Mouse (Mus musculus) gastrocnemius, adult 18-20 months (tissue): ENCODE data around the gene St6galnac4. TPM values are rescaled to one million over a fixed set of nuclear protein-coding genes. Genes with fewer than 3 reads are reported as not detected.

Experiments
- DNase-seq: peaks from one replicate; pipeline ENCODE4 v3.0.0; 2021; ENCODE audit warnings: low spot score
- total RNA-seq, 2 experiments: library from RNA; stranded (reverse); gene quantifications; 2 replicates each; pipeline ENCODE4 v1.2.3; 2021

St6galnac4 gene
- total RNA-seq, 2 experiments from 2014 or later: 13.5 to 19.8 TPM

DNA sequence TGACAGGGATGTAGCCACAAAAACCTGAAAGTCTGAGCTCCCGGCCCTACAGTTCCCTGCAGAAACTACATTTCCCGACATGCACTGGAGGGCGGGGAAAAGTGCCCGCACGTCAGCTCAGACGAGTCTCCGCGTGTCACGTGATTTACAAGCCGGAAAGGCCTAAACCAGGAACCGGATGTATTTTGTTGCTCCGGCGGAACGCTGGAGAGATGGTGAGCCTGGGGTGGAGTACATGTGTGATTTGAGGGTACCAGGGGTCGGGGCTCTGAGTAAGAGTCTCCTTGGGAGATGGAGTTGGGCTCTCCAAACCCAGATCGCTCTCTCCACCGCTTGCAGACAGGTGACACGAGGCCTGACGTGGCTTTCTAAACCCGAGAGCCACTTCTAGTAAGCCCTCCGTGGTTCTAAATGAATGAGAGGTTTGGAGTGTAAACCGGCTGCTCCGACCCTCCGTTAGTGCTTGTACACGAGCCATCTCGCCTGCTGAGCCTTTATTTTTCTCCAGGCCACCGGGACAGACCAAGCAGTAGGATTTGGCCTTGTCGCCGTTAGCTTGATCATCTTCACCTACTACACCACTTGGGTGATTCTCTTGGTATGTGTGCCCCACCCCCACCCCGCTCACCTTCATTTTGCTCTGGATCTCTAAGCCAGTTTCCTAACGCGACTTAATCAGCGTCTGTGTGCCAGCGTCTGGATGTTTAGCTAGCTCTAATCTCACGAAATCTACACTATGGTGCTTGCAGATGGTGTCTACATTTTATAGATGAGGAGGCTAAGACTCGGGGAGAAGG, 16.0 kb upstream of the St6galnac4 start, which contains the start of gene Dpm2:
Dpm2 (plus strand) TSS at position 161 of the 797 bp plus-strand sequence.
- peak; percentile 93 for DNase-seq

- no peak for DNase-seq
Observed at GRCm38 (mm10) chr2:32572196-32572595, 14.7 kb upstream of the St6galnac4 start.

GRCm38 (mm10) chr2:32574497-32574896, 12.4 kb upstream of the St6galnac4 start, which contains the start of gene Pip5kl1:
TSS of gene Pip5kl1 (plus strand) at chr2:32574797.
- no peak for DNase-seq

DNA sequence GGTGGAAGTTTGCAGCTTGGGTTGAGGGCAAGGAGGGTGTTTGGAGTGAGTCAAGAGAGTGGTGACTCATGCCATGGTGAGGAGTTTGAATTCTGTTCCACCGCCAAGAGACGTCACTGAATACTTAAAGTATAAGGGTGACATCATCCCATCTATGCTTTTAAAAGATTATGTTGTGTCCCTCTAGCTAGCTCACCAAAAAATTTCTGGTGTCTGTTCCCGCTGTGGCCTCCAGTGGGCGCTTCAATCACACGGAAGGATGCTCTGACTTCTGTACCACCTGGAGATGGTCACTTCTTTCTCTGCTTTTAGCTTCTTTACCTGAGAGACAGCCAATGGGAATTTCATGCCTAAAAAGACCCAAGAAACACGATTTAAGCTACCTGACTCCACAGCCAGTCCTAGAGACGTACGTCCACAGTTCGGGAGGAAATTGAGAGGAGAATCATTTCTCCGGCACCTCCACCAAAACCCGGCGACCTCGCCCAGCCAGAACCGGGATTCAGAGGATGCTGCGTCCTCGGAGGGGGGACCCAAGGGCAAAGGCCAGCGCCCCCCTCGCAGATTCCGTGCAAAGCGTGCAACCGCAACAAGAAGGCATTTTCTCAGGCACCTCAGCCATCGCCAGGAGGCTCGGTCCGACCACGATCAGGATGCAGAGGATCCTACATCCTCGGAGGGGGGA, 11.9 kb upstream of the St6galnac4 start:
- peak; percentile 40 for DNase-seq

- no peak for DNase-seq
Observed at GRCm38 (mm10) chr2:32575586-32576160, 11.2 kb upstream of the St6galnac4 start, which contains the start of gene 9430097D07Rik. TSS of gene 9430097D07Rik (minus strand) at chr2:32575684.

GRCm38 (mm10) chr2:32576532-32576931, 10.4 kb upstream of the St6galnac4 start:
- no peak for DNase-seq

DNA sequence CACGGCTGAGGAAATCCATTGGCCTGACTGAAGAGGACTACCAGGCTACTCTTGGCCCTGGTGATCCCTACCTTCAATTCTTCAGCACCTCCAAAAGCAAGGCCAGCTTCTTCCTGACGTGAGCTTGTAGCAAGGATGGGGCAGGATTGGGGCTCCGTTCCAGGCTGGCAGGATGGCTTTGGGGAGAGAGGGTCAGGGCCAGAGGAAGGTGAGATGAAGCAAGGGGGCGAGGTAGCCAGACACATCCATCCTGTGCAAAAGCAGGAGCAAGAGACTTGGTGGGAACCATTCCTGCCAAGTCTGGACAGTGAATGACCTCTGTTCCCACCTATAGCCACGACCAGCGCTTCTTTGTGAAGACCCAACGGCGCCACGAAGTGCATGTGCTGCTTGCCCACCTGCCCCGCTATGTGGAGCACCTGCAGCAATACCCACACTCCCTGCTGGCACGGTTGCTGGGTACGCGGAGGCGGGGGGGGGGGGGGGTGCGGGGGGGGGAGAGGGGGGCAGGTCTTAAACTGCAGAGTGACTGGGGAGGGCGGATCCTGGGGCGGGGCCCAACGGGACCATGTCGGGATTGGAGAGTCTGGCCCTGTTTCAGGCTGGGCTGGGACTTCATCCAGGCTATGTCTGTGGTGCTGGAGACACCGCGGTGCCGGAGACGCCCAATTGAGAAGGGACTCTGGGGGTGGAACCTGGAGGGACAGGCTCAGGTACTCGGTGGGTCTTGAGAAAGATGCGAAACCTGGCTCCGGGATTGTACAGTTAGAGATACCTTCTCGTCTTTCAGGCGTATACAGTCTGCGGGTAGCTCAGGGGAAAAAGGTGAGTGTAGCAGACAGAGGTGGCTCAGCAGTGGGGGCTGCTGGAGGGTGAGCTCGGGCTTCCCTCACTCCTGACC, 8.5 kb upstream of the St6galnac4 start:
- DNase-seq: no peak

DNA sequence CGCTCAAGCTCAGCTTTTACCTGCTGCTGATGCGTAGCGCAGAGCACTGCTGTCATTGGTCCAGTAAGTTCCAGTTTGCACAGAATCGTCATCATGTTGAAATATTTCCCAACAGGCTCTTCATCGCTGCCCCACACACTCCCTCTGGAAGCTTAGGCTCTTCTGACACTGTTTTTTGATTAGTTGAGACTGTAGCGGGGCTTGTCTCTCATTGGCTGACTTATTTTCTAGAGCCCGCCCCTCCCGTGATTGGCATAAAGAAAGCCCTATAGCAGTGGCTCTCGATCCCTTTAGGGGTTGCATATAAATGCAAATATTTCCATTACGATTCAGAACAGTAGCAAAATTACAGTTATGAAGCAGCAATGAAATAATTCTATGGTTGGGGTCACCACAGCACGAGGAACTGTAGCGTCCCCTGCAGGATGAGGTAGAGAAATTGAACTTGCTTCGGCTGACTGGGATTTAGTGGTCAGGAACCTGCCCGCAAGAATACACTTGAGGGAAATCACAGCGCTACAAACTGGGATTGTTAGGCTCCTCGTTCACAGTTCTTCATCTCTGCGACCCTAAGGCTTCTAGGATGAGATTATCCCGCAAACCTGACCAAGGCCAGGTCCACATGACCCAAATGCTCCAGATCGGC, 5.3 kb upstream of the St6galnac4 start:
- no peak for DNase-seq

GRCm38 (mm10) chr2:32582830-32583799, 3.8 kb upstream of the St6galnac4 start:
- DNase-seq: peak; percentile 87

- no peak for DNase-seq
Observed at GRCm38 (mm10) chr2:32585149-32585714, 1.7 kb upstream of the St6galnac4 start.

DNA sequence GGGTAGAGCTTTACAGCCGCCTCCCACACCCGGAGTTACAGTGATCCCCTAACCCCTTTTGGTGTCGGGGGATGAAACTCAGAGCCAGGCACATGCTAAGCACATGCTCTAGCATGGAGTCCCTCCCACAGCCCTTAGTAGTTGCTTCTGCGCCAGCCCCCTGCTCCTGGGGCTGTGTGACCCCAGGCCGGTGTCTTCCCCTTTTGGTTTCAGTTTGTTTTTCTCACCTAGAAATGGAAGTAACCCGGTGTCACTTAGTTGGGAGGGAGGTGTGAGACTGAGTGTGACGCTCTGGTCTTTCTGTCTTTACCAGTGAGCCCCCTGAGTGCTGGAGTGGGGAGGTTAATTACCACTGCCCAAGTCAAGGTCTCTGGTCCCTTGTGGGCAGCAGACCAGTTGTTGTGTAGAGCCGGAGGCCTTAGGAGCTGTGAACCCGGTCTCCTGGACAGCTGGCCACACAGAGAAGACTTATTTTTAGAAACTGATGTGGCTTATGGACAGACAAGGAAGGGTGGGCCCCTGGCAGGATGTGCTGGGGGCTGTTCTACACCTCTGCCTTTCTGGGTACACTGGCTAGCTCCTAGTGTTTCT, 931 bp downstream of the St6galnac4 start:
- peak; percentile 56 for DNase-seq

- DNase-seq: no peak
Observed at GRCm38 (mm10) chr2:32589213-32589795, 2.4 kb downstream of the St6galnac4 start.

- peak; percentile 74 for DNase-seq
Observed at GRCm38 (mm10) chr2:32590224-32590623, 3.3 kb downstream of the St6galnac4 start.

DNA sequence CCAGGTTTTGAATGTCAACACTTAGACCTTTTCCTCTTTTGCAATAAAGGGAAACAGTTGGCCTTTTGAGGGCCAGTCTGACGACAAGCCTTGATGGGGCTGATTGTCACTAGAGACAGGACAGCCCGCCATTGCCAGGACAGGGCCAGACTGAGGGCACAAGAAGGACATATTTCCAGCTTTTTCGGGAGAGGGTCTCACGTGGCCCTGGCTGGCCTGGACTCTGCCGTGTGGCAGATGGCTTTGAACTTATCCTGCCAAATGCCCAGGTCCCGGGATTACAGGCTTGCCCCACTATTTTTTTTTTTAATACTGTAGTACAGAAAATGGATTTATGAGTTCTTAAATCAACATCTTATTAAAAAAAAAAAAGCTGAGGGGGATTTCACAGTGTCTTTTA, 4.4 kb downstream of the St6galnac4 start:
- no peak for DNase-seq

DNA sequence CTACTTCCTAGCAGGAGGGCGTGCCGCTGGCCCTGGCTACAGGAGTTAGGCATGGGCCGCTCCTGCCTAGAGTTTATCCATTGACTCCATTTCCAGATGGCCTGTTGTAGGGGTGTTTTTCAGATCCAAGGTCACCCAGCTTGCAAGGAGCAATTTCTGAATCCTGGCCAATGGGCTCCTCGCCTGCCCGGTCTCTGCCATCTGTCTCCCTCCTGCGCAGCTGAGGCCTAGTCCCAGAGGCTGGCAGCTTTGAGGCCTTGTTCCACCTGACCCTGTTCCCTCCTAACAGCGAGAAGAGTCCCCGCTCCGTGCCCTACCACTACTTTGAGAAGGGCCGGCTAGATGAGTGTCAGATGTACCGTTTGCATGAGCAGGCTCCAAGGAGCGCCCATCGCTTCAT, 9.8 kb downstream of the St6galnac4 start:
- no peak for DNase-seq

- no peak for DNase-seq
Observed at GRCm38 (mm10) chr2:32597248-32597647, 10.4 kb downstream of the St6galnac4 start.

DNA sequence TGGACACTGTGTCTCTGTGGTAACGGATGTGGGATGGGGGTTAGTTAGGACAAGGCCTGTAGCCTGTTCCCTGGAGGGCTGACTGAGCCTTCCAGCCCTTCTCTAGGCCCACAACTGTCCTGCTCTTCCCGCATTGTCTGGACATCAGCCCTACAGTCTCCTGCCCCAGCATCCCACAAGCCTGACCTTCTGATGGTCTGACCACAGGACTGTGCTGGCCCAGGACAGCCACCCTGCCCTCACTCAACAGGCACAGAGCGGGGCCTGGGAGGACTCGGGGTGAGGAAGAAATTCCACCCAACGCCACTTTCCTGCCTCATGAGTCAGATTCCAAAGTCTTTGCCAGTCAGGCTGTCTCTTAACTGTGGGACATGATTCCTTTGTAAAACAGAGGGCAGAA, 10.8 kb downstream of the St6galnac4 start:
- DNase-seq: no peak

DNA sequence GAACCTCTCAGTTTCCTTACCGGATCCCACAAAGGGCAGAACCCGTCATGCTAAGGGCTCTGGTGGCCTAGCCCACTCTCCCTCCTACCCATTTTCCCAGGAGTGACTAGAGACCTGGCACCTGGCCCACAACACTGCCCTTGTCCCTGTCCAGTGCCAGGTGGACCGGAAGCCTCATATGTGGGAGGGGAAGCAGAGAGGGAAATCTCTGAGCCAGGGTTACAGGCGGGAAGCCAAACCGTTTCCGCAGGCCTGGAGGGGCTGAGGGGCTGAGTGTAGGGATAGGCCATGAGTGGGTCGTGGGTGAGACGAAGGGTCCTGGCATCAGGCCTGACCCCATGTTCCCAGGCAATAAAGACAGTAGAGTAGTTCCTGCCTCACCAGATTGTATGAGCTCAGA, 11.6 kb downstream of the St6galnac4 start:
- no peak for DNase-seq
